ENCODE assay signal across 9 mouse cellular contexts in genomic region chr11:97812491-97812921, GRCm38 (mm10). TPM values are rescaled to one million over a fixed set of nuclear protein-coding genes. Genes with fewer than 3 reads are reported as not detected.
DNase-seq lines count a peak whose midpoint lies in the region; ATAC-seq and TF ChIP-seq lines count a peak whose summit lies in the region.
"Had no signal": no experiment of that assay in that cellular context is flagged by ENCODE, and none has a peak within 500 bp of the region (broad histone marks: within the 10 kb centered on the region; RNA-seq: fewer than 3 reads in every experiment).

No protein-coding gene starts in this region.

- H3K36me3 ChIP-seq in liver, adult 2 months (ENCODE audit: control insufficient read depth, insufficient read depth, low read length) = peaks cover 2% of the 10 kb centered on the region; the same call in 1 of the 2 replicates
- H3K36me3 ChIP-seq in liver, embryonic 11.5 days (ENCODE audit: control insufficient read depth, insufficient read depth, low read length) = peaks cover 5% of the 10 kb centered on the region; the same call in 1 of the 2 replicates
- peaks cover 51% of the 10 kb centered on the region for H3K36me3 ChIP-seq in embryonic facial prominence, embryonic 14.5 days (ENCODE audit: control insufficient read depth, insufficient read depth, low read length)
- peaks cover 88% of the 10 kb centered on the region for H3K36me3 ChIP-seq in limb, embryonic 10.5 days

- peak overlapping the region; percentile 91 for H3K27ac ChIP-seq in liver, adult 2 months (replicated peaks; ENCODE audit: insufficient read depth, low read depth, low read length)
- no peak overlapping the region; the same call in 1 of the 2 replicates for H3K27ac ChIP-seq in liver, embryonic 11.5 days (ENCODE audit: low read depth, low read length)
- H3K27ac ChIP-seq in embryonic facial prominence, embryonic 14.5 days (replicated peaks; ENCODE audit: low read depth, low read length) = no peak overlapping the region
- peak overlapping the region; percentile 78 for H3K27ac ChIP-seq in limb, embryonic 10.5 days

- TF ChIP-seq CTCF in liver, adult 2 months (IDR thresholded peaks at IDR 0.05; ENCODE audit: low read depth, low read length) = no peak

- no peaks in the 10 kb centered on the region for H3K9me3 ChIP-seq in liver, embryonic 11.5 days (ENCODE audit: control insufficient read depth, low read length)
- no peaks in the 10 kb centered on the region for H3K9me3 ChIP-seq in embryonic facial prominence, embryonic 14.5 days (ENCODE audit: control insufficient read depth, low read length)
- no peaks in the 10 kb centered on the region for H3K9me3 ChIP-seq in limb, embryonic 10.5 days (replicated peaks)

- H3K27me3 ChIP-seq in liver, adult 2 months (ENCODE audit: control insufficient read depth, insufficient read depth, low read length) = no peaks in the 10 kb centered on the region
- no peaks in the 10 kb centered on the region for H3K27me3 ChIP-seq in liver, embryonic 11.5 days (replicated peaks; ENCODE audit: control insufficient read depth, insufficient read depth, low read length)
- no peaks in the 10 kb centered on the region for H3K27me3 ChIP-seq in embryonic facial prominence, embryonic 14.5 days (replicated peaks; ENCODE audit: control insufficient read depth, insufficient read depth, low read length)
- no peaks in the 10 kb centered on the region for H3K27me3 ChIP-seq in limb, embryonic 10.5 days (ENCODE audit: low read depth, poor library complexity, severe bottlenecking)

- no peak for ATAC-seq in liver, embryonic 11.5 days (replicated peaks; ENCODE audit: low FRiP score)
- peak; percentile 45; the same call in 1 of the 2 replicates for ATAC-seq in embryonic facial prominence, embryonic 14.5 days (ENCODE audit: low read depth)

- peak overlapping the region; percentile 45 for H3K9ac ChIP-seq in liver, adult 2 months (ENCODE audit: low read depth, low read length)
- no peak overlapping the region for H3K9ac ChIP-seq in liver, embryonic 11.5 days (ENCODE audit: low read depth, low read length)
- H3K9ac ChIP-seq in embryonic facial prominence, embryonic 14.5 days (ENCODE audit: low read depth, low read length) = no peak overlapping the region

- no peak overlapping the region for H3K4me2 ChIP-seq in liver, embryonic 11.5 days
- H3K4me2 ChIP-seq in embryonic facial prominence, embryonic 14.5 days (ENCODE audit: low read depth, low read length) = no peak overlapping the region

- TF ChIP-seq POLR2A in liver, adult 2 months (IDR thresholded peaks at IDR 0.05; ENCODE audit: extremely low read depth, insufficient read depth, low read length) = no peak

- DNase-seq in liver, adult 2 months (ENCODE audit: extremely low read depth, low read depth, low spot score) = peak; percentile 23
- no peak for DNase-seq in liver, embryonic 11.5 days (ENCODE audit: low spot score)
- no peak for DNase-seq in embryonic facial prominence, embryonic 14.5 days (ENCODE audit: low spot score)
- DNase-seq in limb, embryonic 10.5 days (ENCODE audit: low spot score) = no peak
- DNase-seq in retina, postnatal 1 day = peak; percentile 90
- no peak for DNase-seq in adrenal gland, adult 2 months
- no peak for DNase-seq in cerebellum, postnatal 36 days
- DNase-seq in left cerebral cortex, adult 18-20 months (ENCODE audit: low spot score in 2 of 2) = no peak

- no peak overlapping the region for H3K4me3 ChIP-seq in liver, adult 2 months (ENCODE audit: insufficient read depth, low read depth, low read length)
- no peak overlapping the region for H3K4me3 ChIP-seq in liver, embryonic 11.5 days (ENCODE audit: low read depth, low read length)
- H3K4me3 ChIP-seq in embryonic facial prominence, embryonic 14.5 days (ENCODE audit: low read depth, low read length) = no peak overlapping the region
- peak overlapping the region; percentile 13 for H3K4me3 ChIP-seq in limb, embryonic 10.5 days

- peaks cover 20% of the 10 kb centered on the region; the same call in 1 of the 2 replicates for H3K79me2 ChIP-seq in liver, adult 2 months (ENCODE audit: control insufficient read depth, insufficient read depth, low read length)

- WGBS in liver, adult 2 months = 25% methylated on average over 3 of the region's 3 CpGs
- WGBS in liver, embryonic 11.5 days = 53% methylated on average over 3 of the region's 3 CpGs
- 34% methylated on average over 3 of the region's 3 CpGs for WGBS in embryonic facial prominence, embryonic 14.5 days
- WGBS in limb, embryonic 10.5 days = 32% methylated on average over 3 of the region's 3 CpGs

- H3K4me1 ChIP-seq in liver, adult 2 months (ENCODE audit: control insufficient read depth, insufficient read depth, low read length) = peaks cover 68% of the 10 kb centered on the region
- peaks cover 71% of the 10 kb centered on the region for H3K4me1 ChIP-seq in liver, embryonic 11.5 days (replicated peaks; ENCODE audit: control insufficient read depth, insufficient read depth, low read length)
- H3K4me1 ChIP-seq in embryonic facial prominence, embryonic 14.5 days (ENCODE audit: control insufficient read depth, insufficient read depth, low read length) = peaks cover 65% of the 10 kb centered on the region
- peaks cover 98% of the 10 kb centered on the region for H3K4me1 ChIP-seq in limb, embryonic 10.5 days

RNA-seq across cellular contexts. Expression of gene Lasp1, which starts 13.7 kb away (rescaled TPM):
- total RNA-seq in liver, adult 2 months (2014; rRNA removed) = 23.3 and 33.3 TPM in 2 replicates
- 80.5 and 85.4 TPM in 2 replicates for polyA plus RNA-seq in liver, adult 2 months (2012; rRNA removed)
- polyA plus RNA-seq in liver, embryonic 11.5 days (2014; fragmentation: Nextera tagmentation; extraction: Ambion mirVana) = 54.7 and 55.3 TPM in 2 replicates
- polyA plus RNA-seq in embryonic facial prominence, embryonic 14.5 days (2014; fragmentation: Nextera tagmentation; extraction: Ambion mirVana) = 88.6 and 96.3 TPM in 2 replicates
- 90.0 and 110 TPM in 2 replicates for polyA plus RNA-seq in limb, embryonic 10.5 days (2016; fragmentation: Nextera tagmentation; extraction: Ambion mirVana)
- total RNA-seq in adrenal gland, adult 2 months (2021) = 100 to 1,000 TPM; 118 to 172 TPM
- polyA plus RNA-seq in adrenal gland, adult 2 months (2012; rRNA removed) = 127 and 138 TPM in 2 replicates
- total RNA-seq in left cerebral cortex, adult 18-20 months (2021) = 100 to 1,000 TPM; 165 to 168 TPM

RNA-seq across cellular contexts. Expression of gene B230217C12Rik, which starts 28.1 kb away (rescaled TPM):
- total RNA-seq in liver, adult 2 months (2014; rRNA removed) = 0.09 and 0.27 TPM in 2 replicates
- polyA plus RNA-seq in liver, adult 2 months (2012; rRNA removed) = 0.14 and 0.29 TPM in 2 replicates
- polyA plus RNA-seq in liver, embryonic 11.5 days (2014; fragmentation: Nextera tagmentation; extraction: Ambion mirVana) = 3.7 and 5.4 TPM in 2 replicates
- 7.0 and 7.5 TPM in 2 replicates for polyA plus RNA-seq in embryonic facial prominence, embryonic 14.5 days (2014; fragmentation: Nextera tagmentation; extraction: Ambion mirVana)
- 10.9 and 14.0 TPM in 2 replicates for polyA plus RNA-seq in limb, embryonic 10.5 days (2016; fragmentation: Nextera tagmentation; extraction: Ambion mirVana)
- total RNA-seq in adrenal gland, adult 2 months (2021) = 1 to 10 TPM; 2.9 to 4.6 TPM
- 1.8 and 2.5 TPM in 2 replicates for polyA plus RNA-seq in adrenal gland, adult 2 months (2012; rRNA removed)
- 10 to 100 TPM; 73.9 to 75.8 TPM for total RNA-seq in left cerebral cortex, adult 18-20 months (2021)

RNA-seq across cellular contexts. Expression of gene Rpl23, which starts 30.3 kb away (rescaled TPM):
- 240 and 283 TPM in 2 replicates for total RNA-seq in liver, adult 2 months (2014; rRNA removed)
- polyA plus RNA-seq in liver, adult 2 months (2012; rRNA removed) = 68.5 and 71.4 TPM in 2 replicates
- 756 and 842 TPM in 2 replicates for polyA plus RNA-seq in liver, embryonic 11.5 days (2014; fragmentation: Nextera tagmentation; extraction: Ambion mirVana)
- polyA plus RNA-seq in embryonic facial prominence, embryonic 14.5 days (2014; fragmentation: Nextera tagmentation; extraction: Ambion mirVana) = 712 and 810 TPM in 2 replicates
- 449 and 506 TPM in 2 replicates for polyA plus RNA-seq in limb, embryonic 10.5 days (2016; fragmentation: Nextera tagmentation; extraction: Ambion mirVana)
- 100 to 1,000 TPM; 700 to 846 TPM for total RNA-seq in adrenal gland, adult 2 months (2021)
- 13.7 and 14.2 TPM in 2 replicates for polyA plus RNA-seq in adrenal gland, adult 2 months (2012; rRNA removed)
- 100 to 1,000 TPM; 351 to 356 TPM for total RNA-seq in left cerebral cortex, adult 18-20 months (2021)

RNA-seq across cellular contexts. Expression of gene 1700001P01Rik, which starts 36.8 kb away (rescaled TPM):
- not detected in 2 replicates for total RNA-seq in liver, adult 2 months (2014; rRNA removed)
- polyA plus RNA-seq in liver, adult 2 months (2012; rRNA removed) = not detected in 2 replicates
- polyA plus RNA-seq in liver, embryonic 11.5 days (2014; fragmentation: Nextera tagmentation; extraction: Ambion mirVana) = 0.64 TPM in 1 of 2 replicates, not detected in the other
- polyA plus RNA-seq in embryonic facial prominence, embryonic 14.5 days (2014; fragmentation: Nextera tagmentation; extraction: Ambion mirVana) = not detected in 2 replicates
- 0.43 and 0.74 TPM in 2 replicates for polyA plus RNA-seq in limb, embryonic 10.5 days (2016; fragmentation: Nextera tagmentation; extraction: Ambion mirVana)
- total RNA-seq in adrenal gland, adult 2 months (2021) = under 1 TPM in 1 of 2 experiments, not detected in 1; 0.49 TPM
- polyA plus RNA-seq in adrenal gland, adult 2 months (2012; rRNA removed) = not detected in 2 replicates
- total RNA-seq in left cerebral cortex, adult 18-20 months (2021) = 1 to 10 TPM in 1 of 2 experiments, under 1 TPM in 1; 0.98 to 1.1 TPM
- polyA plus RNA-seq: heart, embryonic 14.5 days had no signal

RNA-seq across cellular contexts. Expression of gene Cwc25, which starts 46.1 kb away (rescaled TPM):
- 5.8 and 6.8 TPM in 2 replicates for total RNA-seq in liver, adult 2 months (2014; rRNA removed)
- polyA plus RNA-seq in liver, adult 2 months (2012; rRNA removed) = 6.2 and 6.3 TPM in 2 replicates
- 12.9 and 13.1 TPM in 2 replicates for polyA plus RNA-seq in liver, embryonic 11.5 days (2014; fragmentation: Nextera tagmentation; extraction: Ambion mirVana)
- 10.3 and 11.8 TPM in 2 replicates for polyA plus RNA-seq in embryonic facial prominence, embryonic 14.5 days (2014; fragmentation: Nextera tagmentation; extraction: Ambion mirVana)
- 17.8 and 21.6 TPM in 2 replicates for polyA plus RNA-seq in limb, embryonic 10.5 days (2016; fragmentation: Nextera tagmentation; extraction: Ambion mirVana)
- total RNA-seq in adrenal gland, adult 2 months (2021) = 10 to 100 TPM; 17.5 to 28.9 TPM
- 5.1 and 6.5 TPM in 2 replicates for polyA plus RNA-seq in adrenal gland, adult 2 months (2012; rRNA removed)
- total RNA-seq in left cerebral cortex, adult 18-20 months (2021) = 10 to 100 TPM; 18.7 to 19.9 TPM

Comparison
In these comparisons a context has a peak if more than half of its experiments do, and no peak if none do; other contexts are left out.
1. DNase-seq: peak in liver, adult 2 months (single experiment) and retina, postnatal 1 day (single experiment); none in liver, embryonic 11.5 days (single experiment), embryonic facial prominence, embryonic 14.5 days (single experiment), limb, embryonic 10.5 days (single experiment), adrenal gland, adult 2 months (single experiment), cerebellum, postnatal 36 days (0 of 2) and left cerebral cortex, adult 18-20 months (0 of 2).
2. H3K27ac ChIP-seq: peak in liver, adult 2 months (single experiment) and limb, embryonic 10.5 days (single experiment); none in liver, embryonic 11.5 days (single experiment) and embryonic facial prominence, embryonic 14.5 days (single experiment).